Mouse (Mus musculus): ENCODE measurements around the gene Ttll7. TPM values are rescaled to one million over a fixed set of nuclear protein-coding genes. Genes with fewer than 3 reads are reported as not detected.

Gene Ttll7
- polyA plus RNA-seq, 1 experiment from 2014 or later = 5.8 TPM

- Histone ChIP-seq H3K27ac (replicated peaks; ENCODE audit: low read depth, low read length) (no peak overlapping the region), H3K4me1 (ENCODE audit: control insufficient read depth, insufficient read depth, low read length) (no peaks in the 10 kb centered on the region), H3K36me3 (ENCODE audit: control insufficient read depth, insufficient read depth, low read length) (no peaks in the 10 kb centered on the region), H3K9me3 (ENCODE audit: control insufficient read depth, low read length) (no peaks in the 10 kb centered on the region), H3K4me2 (ENCODE audit: low read depth, low read length) (no peak overlapping the region), H3K9ac (ENCODE audit: low read depth, low read length) (no peak overlapping the region), H3K4me3 (ENCODE audit: low read depth, low read length) (no peak overlapping the region), H3K27me3 (replicated peaks; ENCODE audit: control insufficient read depth, insufficient read depth, low read length) (no peaks in the 10 kb centered on the region)
- ATAC-seq (ENCODE audit: low read depth) = no peak
- 19% methylated on average over 2 of the region's 2 CpGs for WGBS
- no peak for DNase-seq (ENCODE audit: low spot score)
These were observed 93.2 kb downstream of the Ttll7 start for GRCm38 (mm10) chr3:146945342-146945741.

- no peak overlapping the region for H3K27ac ChIP-seq (replicated peaks; ENCODE audit: low read depth, low read length)
- DNase-seq (ENCODE audit: low spot score) (peak; percentile 83), ATAC-seq (ENCODE audit: low read depth) (peak; percentile 70; the same call in 1 of the 2 replicates)
- H3K36me3 ChIP-seq (ENCODE audit: control insufficient read depth, insufficient read depth, low read length) = no peaks in the 10 kb centered on the region
- WGBS = 1% methylated on average over 13 of the region's 13 CpGs
- H3K9me3 ChIP-seq (ENCODE audit: control insufficient read depth, low read length) = no peaks in the 10 kb centered on the region
- peak overlapping the region; percentile 41; the same call in 1 of the 2 replicates for H3K9ac ChIP-seq (ENCODE audit: low read depth, low read length)
- H3K4me2 ChIP-seq (ENCODE audit: low read depth, low read length) = peak overlapping the region; percentile 53
- no peaks in the 10 kb centered on the region for H3K4me1 ChIP-seq (ENCODE audit: control insufficient read depth, insufficient read depth, low read length)
- H3K4me3 ChIP-seq (ENCODE audit: low read depth, low read length) = peak overlapping the region; percentile 35
- H3K27me3 ChIP-seq (replicated peaks; ENCODE audit: control insufficient read depth, insufficient read depth, low read length) = no peaks in the 10 kb centered on the region
These were observed 93.7 kb downstream of the Ttll7 start for GRCm38 (mm10) chr3:146945887-146946286.

GRCm38 (mm10) chr3:146946641-146947040, 94.5 kb downstream of the Ttll7 start:
- H3K4me2 ChIP-seq (ENCODE audit: low read depth, low read length) = no peak overlapping the region
- H3K9me3 ChIP-seq (ENCODE audit: control insufficient read depth, low read length) = no peaks in the 10 kb centered on the region
- H3K36me3 ChIP-seq (ENCODE audit: control insufficient read depth, insufficient read depth, low read length) = no peaks in the 10 kb centered on the region
- H3K4me1 ChIP-seq (ENCODE audit: control insufficient read depth, insufficient read depth, low read length) = no peaks in the 10 kb centered on the region
- 79% methylated on average over 8 of the region's 8 CpGs for WGBS
- ATAC-seq (ENCODE audit: low read depth) (no peak), DNase-seq (ENCODE audit: low spot score) (no peak)
- H3K27ac ChIP-seq (replicated peaks; ENCODE audit: low read depth, low read length) = no peak overlapping the region
- no peak overlapping the region for H3K9ac ChIP-seq (ENCODE audit: low read depth, low read length)
- H3K27me3 ChIP-seq (replicated peaks; ENCODE audit: control insufficient read depth, insufficient read depth, low read length) = no peaks in the 10 kb centered on the region
- no peak overlapping the region for H3K4me3 ChIP-seq (ENCODE audit: low read depth, low read length)

- Histone ChIP-seq H3K36me3 (ENCODE audit: control insufficient read depth, insufficient read depth, low read length) (no peaks in the 10 kb centered on the region), H3K27ac (replicated peaks; ENCODE audit: low read depth, low read length) (no peak overlapping the region), H3K9me3 (ENCODE audit: control insufficient read depth, low read length) (no peaks in the 10 kb centered on the region), H3K9ac (ENCODE audit: low read depth, low read length) (no peak overlapping the region), H3K27me3 (replicated peaks; ENCODE audit: control insufficient read depth, insufficient read depth, low read length) (no peaks in the 10 kb centered on the region), H3K4me2 (ENCODE audit: low read depth, low read length) (no peak overlapping the region), H3K4me1 (ENCODE audit: control insufficient read depth, insufficient read depth, low read length) (no peaks in the 10 kb centered on the region), H3K4me3 (ENCODE audit: low read depth, low read length) (no peak overlapping the region)
- no peak for DNase-seq (ENCODE audit: low spot score)
- 88% methylated on average over 8 of the region's 8 CpGs for WGBS
- ATAC-seq (ENCODE audit: low read depth) = no peak
These were observed 104.6 kb downstream of the Ttll7 start for GRCm38 (mm10) chr3:146956792-146957191.

- Histone ChIP-seq H3K4me1 (ENCODE audit: control insufficient read depth, insufficient read depth, low read length) (no peaks in the 10 kb centered on the region), H3K27ac (replicated peaks; ENCODE audit: low read depth, low read length) (no peak overlapping the region), H3K9me3 (ENCODE audit: control insufficient read depth, low read length) (no peaks in the 10 kb centered on the region), H3K9ac (ENCODE audit: low read depth, low read length) (no peak overlapping the region), H3K27me3 (replicated peaks; ENCODE audit: control insufficient read depth, insufficient read depth, low read length) (no peaks in the 10 kb centered on the region), H3K36me3 (ENCODE audit: control insufficient read depth, insufficient read depth, low read length) (no peaks in the 10 kb centered on the region), H3K4me2 (ENCODE audit: low read depth, low read length) (no peak overlapping the region), H3K4me3 (ENCODE audit: low read depth, low read length) (no peak overlapping the region)
- ATAC-seq (ENCODE audit: low read depth) = no peak
- DNase-seq (ENCODE audit: low spot score) = no peak
These were observed 110.7 kb downstream of the Ttll7 start for GRCm38 (mm10) chr3:146962838-146963237.

- H3K27ac ChIP-seq (replicated peaks; ENCODE audit: low read depth, low read length) = no peak overlapping the region
- 85% methylated on average over 3 of the region's 3 CpGs for WGBS
- H3K9ac ChIP-seq (ENCODE audit: low read depth, low read length) = no peak overlapping the region
- no peak for ATAC-seq (ENCODE audit: low read depth)
- H3K27me3 ChIP-seq (replicated peaks; ENCODE audit: control insufficient read depth, insufficient read depth, low read length) = no peaks in the 10 kb centered on the region
- no peaks in the 10 kb centered on the region for H3K36me3 ChIP-seq (ENCODE audit: control insufficient read depth, insufficient read depth, low read length)
- H3K4me3 ChIP-seq (ENCODE audit: low read depth, low read length) = no peak overlapping the region
- H3K4me1 ChIP-seq (ENCODE audit: control insufficient read depth, insufficient read depth, low read length) = no peaks in the 10 kb centered on the region
- H3K4me2 ChIP-seq (ENCODE audit: low read depth, low read length) = no peak overlapping the region
- no peak for DNase-seq (ENCODE audit: low spot score)
- no peaks in the 10 kb centered on the region for H3K9me3 ChIP-seq (ENCODE audit: control insufficient read depth, low read length)
These were observed 112.2 kb downstream of the Ttll7 start for GRCm38 (mm10) chr3:146964384-146964783.

- Histone ChIP-seq H3K4me1 (ENCODE audit: control insufficient read depth, insufficient read depth, low read length) (no peaks in the 10 kb centered on the region), H3K36me3 (ENCODE audit: control insufficient read depth, insufficient read depth, low read length) (no peaks in the 10 kb centered on the region), H3K4me3 (ENCODE audit: low read depth, low read length) (no peak overlapping the region), H3K27ac (replicated peaks; ENCODE audit: low read depth, low read length) (no peak overlapping the region), H3K9me3 (ENCODE audit: control insufficient read depth, low read length) (no peaks in the 10 kb centered on the region), H3K9ac (ENCODE audit: low read depth, low read length) (no peak overlapping the region), H3K27me3 (replicated peaks; ENCODE audit: control insufficient read depth, insufficient read depth, low read length) (no peaks in the 10 kb centered on the region), H3K4me2 (ENCODE audit: low read depth, low read length) (no peak overlapping the region)
- ATAC-seq (ENCODE audit: low read depth) = peak; percentile 79; the same call in 1 of the 2 replicates
- 75% methylated on average over 7 of the region's 7 CpGs for WGBS
- DNase-seq (ENCODE audit: low spot score) = peak; percentile 41
These were observed 115.1 kb downstream of the Ttll7 start for GRCm38 (mm10) chr3:146967242-146967641.

- peak; percentile 20 for DNase-seq (ENCODE audit: low spot score)
- no peak overlapping the region for H3K9ac ChIP-seq (ENCODE audit: low read depth, low read length)
- H3K9me3 ChIP-seq (ENCODE audit: control insufficient read depth, low read length) = no peaks in the 10 kb centered on the region
- no peak overlapping the region for H3K4me3 ChIP-seq (ENCODE audit: low read depth, low read length)
- no peaks in the 10 kb centered on the region for H3K4me1 ChIP-seq (ENCODE audit: control insufficient read depth, insufficient read depth, low read length)
- WGBS = 69% methylated on average over 4 of the region's 4 CpGs
- ATAC-seq (ENCODE audit: low read depth) = no peak
- H3K4me2 ChIP-seq (ENCODE audit: low read depth, low read length) = no peak overlapping the region
- no peaks in the 10 kb centered on the region for H3K27me3 ChIP-seq (replicated peaks; ENCODE audit: control insufficient read depth, insufficient read depth, low read length)
- no peak overlapping the region for H3K27ac ChIP-seq (replicated peaks; ENCODE audit: low read depth, low read length)
- no peaks in the 10 kb centered on the region for H3K36me3 ChIP-seq (ENCODE audit: control insufficient read depth, insufficient read depth, low read length)
These were observed 115.7 kb downstream of the Ttll7 start for GRCm38 (mm10) chr3:146967834-146968233.

GRCm38 (mm10) chr3:146978272-146978671, 126.1 kb downstream of the Ttll7 start:
- H3K36me3 ChIP-seq (ENCODE audit: control insufficient read depth, insufficient read depth, low read length) = no peaks in the 10 kb centered on the region
- no peaks in the 10 kb centered on the region for H3K9me3 ChIP-seq (ENCODE audit: control insufficient read depth, low read length)
- no peak overlapping the region for H3K4me3 ChIP-seq (ENCODE audit: low read depth, low read length)
- H3K4me1 ChIP-seq (ENCODE audit: control insufficient read depth, insufficient read depth, low read length) = no peaks in the 10 kb centered on the region
- no peak for DNase-seq (ENCODE audit: low spot score)
- H3K27ac ChIP-seq (replicated peaks; ENCODE audit: low read depth, low read length) = no peak overlapping the region
- H3K9ac ChIP-seq (ENCODE audit: low read depth, low read length) = no peak overlapping the region
- ATAC-seq (ENCODE audit: low read depth) = no peak
- WGBS = 78% methylated on average over 3 of the region's 3 CpGs
- H3K4me2 ChIP-seq (ENCODE audit: low read depth, low read length) = no peak overlapping the region
- H3K27me3 ChIP-seq (replicated peaks; ENCODE audit: control insufficient read depth, insufficient read depth, low read length) = no peaks in the 10 kb centered on the region

Data from embryonic facial prominence, embryonic 14.5 days (tissue).